Mouse (Mus musculus) ES-E14 (cell line): Measurements from ENCODE around the gene Vmn1r88.

Experiments
- CHD2 ChIP-seq: IDR thresholded peaks from 2 replicates; pipeline ENCODE4 v1.6.1; 2014; ENCODE audit warnings: mild to moderate bottlenecking, low read depth, low read length, inconsistent platforms
- MAFK ChIP-seq: IDR thresholded peaks from 2 replicates; pipeline ENCODE4 v1.6.1; 2014; ENCODE audit warnings: mild to moderate bottlenecking, low read depth, low read length, inconsistent platforms; ENCODE audit not compliant: insufficient read depth
- ZNF384 ChIP-seq: IDR thresholded peaks from 2 replicates; pipeline ENCODE4 v1.6.1; 2012; ENCODE audit warnings: low read depth, low read length, inconsistent platforms

DNA sequence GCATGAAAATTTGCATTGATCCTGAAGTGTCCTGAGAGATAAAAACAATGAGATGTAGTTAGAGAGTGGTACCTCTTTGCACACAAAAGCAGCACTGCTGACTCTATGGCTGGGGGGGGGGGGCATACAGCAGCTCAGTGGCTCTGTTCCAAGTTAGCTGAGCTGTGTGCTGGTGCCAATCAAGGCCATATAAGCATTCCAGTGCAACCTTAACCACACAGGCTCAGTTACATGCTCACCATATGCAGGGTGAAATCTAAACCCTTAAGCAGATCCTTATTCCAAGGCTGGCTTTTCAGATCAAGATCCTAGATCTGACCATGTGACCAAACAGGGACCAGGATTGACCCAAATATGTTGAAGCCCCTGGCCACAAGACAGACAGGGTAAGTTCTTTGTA lies 22.0 kb upstream of the Vmn1r88 start:
- no peak for TF ChIP-seq MAFK
- TF ChIP-seq CHD2 = no peak
- TF ChIP-seq ZNF384 = no peak
